Mouse (Mus musculus) adrenal gland, adult 10 weeks (tissue): ENCODE measurements around the gene Ctdsp2. TPM values are rescaled to one million over a fixed set of nuclear protein-coding genes. Genes with fewer than 3 reads are reported as not detected.

Experiments
- polyA plus RNA-seq: library from polyadenylated mRNA; stranded (reverse); fragments of 350-450 nt; fragmentation: Illumina TruSeq; extraction: RNeasy Lipid Tissue Mini Kit (QIAGEN cat#74804); gene quantifications from one replicate; pipeline ENCODE4 v1.2.3, GENCODE M21; 2014; ENCODE audit warnings: low read depth, low replicate concordance

The Ctdsp2 gene
- polyA plus RNA-seq: 27.4 TPM

GRCm38 (mm10) chr10:126978277-126978994 is at the start of gene Ctdsp2:
Gene Ctdsp2, plus strand, starts transcription at chr10:126978717.

DNA sequence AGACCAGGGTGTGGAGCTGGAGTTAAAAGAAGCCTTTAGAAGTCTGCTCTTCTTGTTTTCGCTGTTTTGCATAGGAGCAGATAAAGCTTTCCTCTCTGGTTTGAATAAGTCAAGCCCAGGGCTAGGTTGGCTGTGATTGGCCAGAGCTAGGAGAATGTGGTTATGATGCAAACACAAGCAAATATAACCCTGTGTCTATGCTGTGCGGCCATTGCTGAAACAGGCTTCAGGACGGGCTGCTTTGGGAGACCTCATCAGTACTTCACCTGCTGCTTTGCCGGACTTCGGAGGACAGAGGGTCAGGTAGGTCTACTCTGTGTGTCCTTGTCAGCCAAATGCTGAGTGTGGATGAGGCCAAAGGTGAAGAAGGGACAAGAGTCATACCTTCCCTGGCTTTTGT is 22.0 kb downstream of the Ctdsp2 start, which contains the start of gene Avil:
Gene Avil, plus strand, starts transcription at position 181 of the 400 bp plus-strand sequence.

DNA sequence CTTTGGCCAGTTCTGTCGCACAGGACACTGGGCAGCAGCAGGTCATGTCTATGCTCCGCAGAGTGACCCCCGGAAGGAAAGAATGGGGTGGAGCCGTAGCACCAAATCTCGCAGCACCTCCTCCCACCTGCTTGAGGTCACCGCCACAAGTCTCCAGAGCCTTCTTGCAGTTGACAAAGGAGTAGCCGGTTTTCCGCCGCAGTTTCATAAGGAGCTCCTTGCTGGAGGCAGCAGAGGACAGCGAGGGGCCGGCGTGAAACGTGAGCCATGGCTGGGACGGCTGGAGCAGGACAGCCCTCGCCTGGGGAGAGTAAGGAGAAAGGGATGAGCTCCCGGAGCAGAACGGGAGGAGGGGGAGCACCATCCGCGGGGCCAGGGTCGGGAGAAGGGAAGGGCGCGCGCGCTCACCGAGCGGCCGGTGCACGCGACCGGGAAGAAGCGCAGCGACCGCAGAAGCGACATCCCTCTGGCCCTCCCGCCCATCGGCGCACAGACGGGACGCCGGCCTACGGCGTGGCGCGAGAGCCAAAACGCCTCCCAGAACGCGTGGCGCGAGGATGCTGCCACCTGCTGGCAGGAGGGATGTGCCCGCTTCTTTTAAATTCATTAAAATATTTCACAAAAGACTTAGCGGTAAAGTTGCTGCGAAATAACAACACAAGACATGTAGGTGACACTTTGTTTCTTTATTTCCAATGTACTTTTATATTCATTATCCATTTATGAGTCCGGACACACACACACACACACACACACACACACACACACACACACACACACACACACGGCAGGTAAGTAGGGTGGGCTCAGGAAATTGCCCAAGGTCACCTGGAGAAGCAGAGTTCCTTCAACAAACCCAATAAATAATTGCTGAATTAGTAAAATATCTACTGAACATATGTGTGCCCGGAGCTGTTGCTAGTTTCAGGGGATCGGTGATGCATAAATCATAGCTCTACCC is 52.1 kb downstream of the Ctdsp2 start, which contains the start of gene Tsfm:
Gene Tsfm, minus strand, starts transcription at position 505 of the 961 bp plus-strand sequence.

DNA sequence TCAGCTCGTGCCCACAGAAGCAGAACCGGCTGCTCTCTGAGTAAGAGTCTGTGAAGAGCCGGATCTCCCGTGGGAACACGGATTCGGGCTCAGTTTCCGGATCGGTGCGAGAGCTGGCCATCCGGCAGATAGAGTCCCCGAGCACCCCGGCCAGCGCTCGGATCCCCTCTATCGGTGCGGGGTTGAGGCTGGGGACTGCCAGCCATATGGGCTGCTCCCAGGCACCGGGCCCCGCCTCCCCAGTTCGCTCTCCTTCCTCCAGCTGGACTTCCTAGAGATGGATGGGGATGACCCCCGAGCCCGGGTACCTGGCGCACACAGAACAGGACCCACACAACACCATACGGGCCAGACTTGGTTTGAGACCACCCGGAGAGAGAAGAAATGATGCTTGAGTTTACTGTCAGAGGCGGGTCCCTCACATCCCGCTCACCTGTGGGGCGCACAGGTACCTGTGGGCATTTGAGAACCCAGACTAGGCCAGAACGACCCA is 62.8 kb downstream of the Ctdsp2 start, which contains the start of the genes Mettl1 and Eef1akmt3:
Gene Mettl1, plus strand, starts transcription at position 141 of the 493 bp plus-strand sequence.
Gene Eef1akmt3, minus strand, starts transcription at position 240 of the 493 bp plus-strand sequence.

DNA sequence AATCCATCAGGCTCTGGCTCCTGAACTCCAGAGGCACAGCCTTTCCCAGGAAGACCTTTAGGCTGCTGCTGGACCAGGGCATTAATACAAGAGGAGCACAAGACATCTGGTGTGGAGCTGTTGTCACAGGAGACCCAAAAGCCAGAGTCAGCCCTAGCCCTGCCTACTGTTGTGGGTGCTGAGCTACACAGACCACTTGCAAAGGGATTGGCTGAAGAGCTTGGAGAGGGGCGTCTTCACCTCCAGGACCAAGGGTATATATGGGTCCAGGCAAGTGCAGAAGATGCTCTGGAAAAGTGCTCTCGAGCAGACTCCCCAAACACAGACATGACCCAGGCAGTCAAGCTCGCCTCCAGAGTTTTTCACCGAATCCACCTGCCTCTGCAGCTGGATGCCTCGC is 69.4 kb downstream of the Ctdsp2 start, which contains the start of gene Cyp27b1:
Gene Cyp27b1, plus strand, starts transcription at position 297 of the 400 bp plus-strand sequence.

Other genes starting within 250 kb of the Ctdsp2 start
- gene Atp23, start 77.4 kb upstream of the Ctdsp2 start, polyA plus RNA-seq: 2.7 TPM
- gene Avil, start 22.0 kb downstream of the Ctdsp2 start, polyA plus RNA-seq: not detected
- 13.6 TPM for gene Tsfm, start 52.1 kb downstream of the Ctdsp2 start, polyA plus RNA-seq
- 5.9 TPM for gene Mettl1, start 62.7 kb downstream of the Ctdsp2 start, polyA plus RNA-seq
- 0.29 TPM for gene Eef1akmt3, start 62.8 kb downstream of the Ctdsp2 start, polyA plus RNA-seq
- not detected for gene Cyp27b1, start 69.5 kb downstream of the Ctdsp2 start, polyA plus RNA-seq
- gene March9, start 81.5 kb downstream of the Ctdsp2 start, polyA plus RNA-seq: 2.4 TPM
- gene Cdk4, start 84.8 kb downstream of the Ctdsp2 start, polyA plus RNA-seq: 24.3 TPM
- gene Tspan31, start 91.5 kb downstream of the Ctdsp2 start, polyA plus RNA-seq: 92.2 TPM
- 0.35 TPM for gene Agap2, start 96.6 kb downstream of the Ctdsp2 start, polyA plus RNA-seq
- 15.0 TPM for gene Os9, start 142.4 kb downstream of the Ctdsp2 start, polyA plus RNA-seq
- 0.47 TPM for gene B4galnt1, start 186.5 kb downstream of the Ctdsp2 start, polyA plus RNA-seq
- not detected for gene Slc26a10, start 201.9 kb downstream of the Ctdsp2 start, polyA plus RNA-seq
- 8.0 TPM for gene Arhgef25, start 211.4 kb downstream of the Ctdsp2 start, polyA plus RNA-seq
- gene Dtx3, start 217.0 kb downstream of the Ctdsp2 start, polyA plus RNA-seq: 3.6 TPM
- 18.3 TPM for gene Pip4k2c, start 232.9 kb downstream of the Ctdsp2 start, polyA plus RNA-seq